Mouse (Mus musculus) embryonic fibroblast, embryonic 13.5 days (primary cell): Measurements from ENCODE around the gene 1110032A03Rik. TPM values are rescaled to one million over a fixed set of nuclear protein-coding genes. Genes with fewer than 3 reads are reported as not detected.

Source experiments
- H3K27ac ChIP-seq: 2 replicates; pipeline ENCODE4 v1.5.1; 2012; ENCODE audit warnings: low read length, control low read depth, inconsistent platforms; ENCODE audit not compliant: insufficient read depth
- H3K4me1 ChIP-seq: 2 replicates; pipeline ENCODE4 v1.6.1; 2011; ENCODE audit warnings: low read length; ENCODE audit not compliant: control insufficient read depth, insufficient read depth
- H3K4me3 ChIP-seq: 2 replicates; pipeline ENCODE4 v1.5.1; 2011; ENCODE audit warnings: mild to moderate bottlenecking, control low read depth, low read length; ENCODE audit not compliant: insufficient read depth
- CTCF ChIP-seq: IDR thresholded peaks from 2 replicates; pipeline ENCODE4 v1.5.1; 2011; ENCODE audit warnings: mild to moderate bottlenecking, control low read depth, low read length, moderate library complexity, borderline replicate concordance; ENCODE audit not compliant: insufficient read depth
- POLR2A ChIP-seq: IDR thresholded peaks from 2 replicates; pipeline ENCODE4 v1.6.1; 2011; ENCODE audit warnings: low read depth, mild to moderate bottlenecking, control low read depth, low read length, moderate library complexity
- polyA plus RNA-seq: library from polyadenylated mRNA; stranded (reverse); fragments of >200 nt; gene quantifications from 2 replicates; pipeline ENCODE4 v1.2.4, GENCODE M21; 2011; ENCODE audit warnings: low read depth; ENCODE audit not compliant: missing spikeins, insufficient read length

1110032A03Rik gene
- polyA plus RNA-seq, 1 experiment: 27.1 TPM

DNA sequence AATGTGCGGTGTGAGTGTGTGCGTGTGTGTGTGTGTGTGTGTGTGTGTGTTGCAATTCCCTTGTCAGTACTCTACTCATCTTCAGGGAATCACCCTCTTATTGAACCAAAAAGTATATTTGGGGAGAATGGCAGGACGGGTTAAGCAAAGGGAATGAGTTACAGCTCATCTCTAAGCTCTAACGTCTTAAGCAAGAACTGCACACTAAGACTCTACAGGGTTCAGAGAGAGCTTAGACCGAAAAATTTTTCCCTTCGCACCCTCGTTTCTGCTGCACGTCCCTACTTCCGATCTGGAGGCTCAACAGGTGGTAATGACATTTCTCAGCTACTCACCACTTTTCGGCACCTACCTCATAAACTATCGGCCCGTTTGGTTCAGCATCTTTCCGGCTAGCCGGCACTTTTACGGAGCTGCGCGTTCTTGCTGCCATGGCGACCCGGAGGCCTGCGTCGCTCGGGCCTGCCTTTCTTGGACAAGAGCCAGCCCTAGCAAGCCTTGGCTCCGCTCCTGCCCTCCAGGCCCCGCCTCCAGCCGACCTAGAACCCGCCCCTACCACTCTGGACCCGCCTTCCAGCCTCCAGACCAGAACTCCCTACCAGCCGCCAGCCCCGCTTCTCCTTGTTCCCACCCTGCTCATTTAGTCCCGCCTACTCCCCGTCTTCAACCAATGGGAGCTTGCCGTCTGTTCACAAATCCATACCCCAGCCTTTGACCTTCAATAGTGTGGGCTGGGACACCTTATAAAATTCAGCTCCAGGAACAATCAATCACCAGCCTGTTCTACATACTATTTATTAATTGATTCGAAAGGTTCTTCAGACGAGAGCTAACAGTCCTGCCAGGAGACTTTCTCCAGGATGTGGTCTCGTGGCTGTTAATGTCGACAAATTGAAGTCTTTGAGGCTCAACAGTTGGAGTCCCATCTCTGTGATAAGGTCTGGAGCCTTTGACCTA is 36.1 kb downstream of the 1110032A03Rik start, which contains the start of gene Dixdc1:
Gene Dixdc1 (minus strand): TSS at position 604 of the 957 bp plus-strand sequence.
- TF ChIP-seq POLR2A (no peak), CTCF (no peak)
- Histone ChIP-seq H3K4me1 (no peaks in the 10 kb centered on the region; the same call in 1 of the 2 replicates), H3K4me3 (peak within 1 kb of the TSS; percentile 33), H3K27ac (no peak within 1 kb of the TSS)

DNA sequence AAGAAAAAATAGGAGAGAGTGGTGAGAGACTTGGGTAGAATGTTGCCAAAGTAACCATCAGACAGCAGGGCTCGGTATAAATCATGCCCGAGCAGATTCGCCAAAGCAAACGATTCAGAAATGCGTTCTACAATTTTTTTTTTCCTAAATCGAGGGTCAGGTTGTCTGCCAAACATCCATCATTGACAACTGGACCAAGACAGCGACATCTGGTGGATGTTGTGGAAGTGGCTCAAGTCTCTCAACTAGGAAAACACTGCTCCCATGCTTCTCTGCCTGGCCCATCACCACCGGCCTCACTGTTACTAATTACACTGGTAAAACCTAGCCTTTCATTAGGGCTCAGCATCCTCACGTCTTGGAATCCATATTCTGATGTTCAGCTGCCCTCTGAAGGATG is 40.3 kb downstream of the 1110032A03Rik start:
- H3K4me3 ChIP-seq: no peak overlapping the region
- no peak overlapping the region for H3K27ac ChIP-seq
- no peaks in the 10 kb centered on the region for H3K4me1 ChIP-seq
- TF ChIP-seq POLR2A: no peak
- TF ChIP-seq CTCF: peak; percentile 37; the same call in 1 of the 2 replicates

- Histone ChIP-seq H3K4me1 (no peaks in the 10 kb centered on the region), H3K4me3 (no peak overlapping the region), H3K27ac (no peak overlapping the region)
- TF ChIP-seq CTCF: no peak
Measured at GRCm38 (mm10) chr9:50732560-50732959, 42.8 kb downstream of the 1110032A03Rik start.

GRCm38 (mm10) chr9:50729600-50729999 is 45.7 kb downstream of the 1110032A03Rik start:
- Histone ChIP-seq H3K27ac (no peak overlapping the region), H3K4me1 (no peaks in the 10 kb centered on the region), H3K4me3 (no peak overlapping the region)
- TF ChIP-seq POLR2A (no peak), CTCF (no peak)

DNA sequence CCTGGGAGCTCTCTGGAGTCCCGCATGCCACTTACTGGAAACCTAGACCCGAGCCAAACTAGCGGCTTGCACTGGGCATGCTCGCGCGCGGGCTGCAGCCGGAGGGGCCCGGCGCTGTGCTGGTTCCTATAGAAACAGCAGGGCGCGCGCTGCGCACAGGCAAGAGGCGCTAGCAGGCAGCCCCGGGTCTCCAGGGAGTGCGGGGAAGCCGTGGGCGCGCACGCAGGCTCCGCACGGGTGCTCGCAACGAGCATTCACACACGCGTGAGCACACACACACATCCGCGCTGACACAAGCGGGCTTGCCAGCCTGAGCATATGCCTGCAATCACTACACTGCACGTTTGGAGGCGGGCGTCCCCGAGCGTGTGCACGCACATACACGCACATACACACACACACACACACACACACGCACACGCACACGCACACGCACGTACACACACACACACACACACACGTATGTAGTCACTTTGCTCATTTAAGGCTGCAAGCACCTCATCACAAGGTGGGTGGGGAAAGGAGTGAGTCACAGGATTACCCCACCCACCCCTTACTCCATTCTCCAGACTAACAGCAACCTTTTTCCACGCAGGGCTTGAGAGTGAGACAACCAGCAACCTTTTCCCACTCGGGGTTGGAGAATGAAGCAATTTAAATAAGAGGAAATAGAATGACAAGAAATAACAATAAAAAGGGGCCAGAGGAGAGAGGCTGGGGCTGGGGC is 47.2 kb downstream of the 1110032A03Rik start:
- no peaks in the 10 kb centered on the region for H3K4me1 ChIP-seq
- H3K27ac ChIP-seq: no peak overlapping the region
- H3K4me3 ChIP-seq: peak overlapping the region; percentile 46
- TF ChIP-seq POLR2A (peak; percentile 15; the same call in 1 of the 2 replicates), CTCF (no peak)

GRCm38 (mm10) chr9:50727171-50727924 is 48.0 kb downstream of the 1110032A03Rik start:
- H3K4me1 ChIP-seq: no peaks in the 10 kb centered on the region
- peak overlapping the region; percentile 7; the same call in 1 of the 2 replicates for H3K27ac ChIP-seq
- peak overlapping the region; percentile 46 for H3K4me3 ChIP-seq
- TF ChIP-seq POLR2A (peak; percentile 27; the same call in 1 of the 2 replicates), CTCF (no peak)

- Histone ChIP-seq H3K27ac (0 out of 2 replicates have a peak overlapping the region, but pooled peaks have one; percentile 7), H3K4me1 (no peaks in the 10 kb centered on the region), H3K4me3 (no peak overlapping the region)
- TF ChIP-seq POLR2A: no peak
- TF ChIP-seq CTCF: no peak
Measured at GRCm38 (mm10) chr9:50725921-50726590, 49.3 kb downstream of the 1110032A03Rik start.

GRCm38 (mm10) chr9:50724661-50725330 is 50.5 kb downstream of the 1110032A03Rik start:
- H3K27ac ChIP-seq: no peak overlapping the region
- no peaks in the 10 kb centered on the region for H3K4me1 ChIP-seq
- no peak overlapping the region for H3K4me3 ChIP-seq
- TF ChIP-seq POLR2A: no peak
- TF ChIP-seq CTCF: no peak
